Mouse (Mus musculus) intestine, postnatal 0 days (tissue): Measurements from ENCODE around the gene Pmm1. TPM values are rescaled to one million over a fixed set of nuclear protein-coding genes. Genes with fewer than 3 reads are reported as not detected.
"Not testable (repeated sequence)": the region's sequence is repeated elsewhere in the genome, so short reads cannot be mapped to it uniquely, and the experiment has no call there.

Experiments
- ATAC-seq: fragments of 200-750 bp; cut with Nextera tagmentation; 2 replicates; pipeline ENCODE4 v1.8.0; 2017; ENCODE audit warnings: mild to moderate bottlenecking, moderate TSS enrichment, moderate library complexity
- H3K27ac ChIP-seq: fragments of 300-500 bp; sonication (generic); 2 replicates; pipeline ENCODE4 v1.5.1; 2014; ENCODE audit warnings: mild to moderate bottlenecking, low read depth, low read length, moderate library complexity
- H3K27me3 ChIP-seq: fragments of 300-500 bp; sonication (generic); replicated peaks from 2 replicates; pipeline ENCODE4 v1.6.1; 2014; ENCODE audit warnings: low read length, mixed read lengths; ENCODE audit not compliant: control insufficient read depth, insufficient read depth
- H3K36me3 ChIP-seq: fragments of 300-500 bp; sonication (generic); 2 replicates; pipeline ENCODE4 v1.6.1; 2014; ENCODE audit warnings: mild to moderate bottlenecking, moderate library complexity; ENCODE audit not compliant: control insufficient read depth, insufficient read depth
- H3K4me1 ChIP-seq: fragments of 300-500 bp; sonication (generic); replicated peaks from 2 replicates; pipeline ENCODE4 v1.6.1; 2014; ENCODE audit warnings: antibody characterized with exemption, low read length, mixed read lengths; ENCODE audit not compliant: control insufficient read depth, insufficient read depth
- H3K4me2 ChIP-seq: fragments of 300-500 bp; sonication (generic); replicated peaks from 2 replicates; pipeline ENCODE4 v1.6.1; 2014; ENCODE audit warnings: low read depth, mild to moderate bottlenecking, moderate library complexity
- H3K4me3 ChIP-seq: fragments of 300-500 bp; sonication (generic); 2 replicates; pipeline ENCODE4 v1.5.1; 2014; ENCODE audit warnings: low read depth, low read length
- H3K9ac ChIP-seq: fragments of 300-500 bp; sonication (generic); 2 replicates; pipeline ENCODE4 v1.6.1; 2014; ENCODE audit warnings: mild to moderate bottlenecking, low read depth, low read length
- H3K9me3 ChIP-seq: fragments of 300-500 bp; sonication (generic); 2 replicates; pipeline ENCODE4 v1.6.1; 2016; ENCODE audit warnings: mixed run types; ENCODE audit not compliant: control insufficient read depth
- CTCF ChIP-seq: sonication (generic); IDR thresholded peaks from 2 replicates; pipeline ENCODE4 v1.5.1; 2016; ENCODE audit warnings: low read depth, mild to moderate bottlenecking, control low read depth, antibody characterized with exemption, moderate library complexity
- WGBS: fragments of 180-500 bp; shearing (Covaris S2); extraction: QIAGEN DNeasy Blood & Tissue Kit; methylation state at CpG from one replicate; pipeline ENCODE4 v1.1.7; 2014; 5-methylcytosine and 5-hydroxymethylcytosine counted together
- polyA plus RNA-seq: library from polyadenylated mRNA; unstranded; fragments of >200 nt; fragmentation: Nextera tagmentation; extraction: Ambion mirVana; gene quantifications from 2 replicates; pipeline ENCODE4 v1.2.1, GENCODE M21; 2015

Pmm1 gene
- polyA plus RNA-seq, 1 experiment from 2014 or later: 15.8 TPM

DNA sequence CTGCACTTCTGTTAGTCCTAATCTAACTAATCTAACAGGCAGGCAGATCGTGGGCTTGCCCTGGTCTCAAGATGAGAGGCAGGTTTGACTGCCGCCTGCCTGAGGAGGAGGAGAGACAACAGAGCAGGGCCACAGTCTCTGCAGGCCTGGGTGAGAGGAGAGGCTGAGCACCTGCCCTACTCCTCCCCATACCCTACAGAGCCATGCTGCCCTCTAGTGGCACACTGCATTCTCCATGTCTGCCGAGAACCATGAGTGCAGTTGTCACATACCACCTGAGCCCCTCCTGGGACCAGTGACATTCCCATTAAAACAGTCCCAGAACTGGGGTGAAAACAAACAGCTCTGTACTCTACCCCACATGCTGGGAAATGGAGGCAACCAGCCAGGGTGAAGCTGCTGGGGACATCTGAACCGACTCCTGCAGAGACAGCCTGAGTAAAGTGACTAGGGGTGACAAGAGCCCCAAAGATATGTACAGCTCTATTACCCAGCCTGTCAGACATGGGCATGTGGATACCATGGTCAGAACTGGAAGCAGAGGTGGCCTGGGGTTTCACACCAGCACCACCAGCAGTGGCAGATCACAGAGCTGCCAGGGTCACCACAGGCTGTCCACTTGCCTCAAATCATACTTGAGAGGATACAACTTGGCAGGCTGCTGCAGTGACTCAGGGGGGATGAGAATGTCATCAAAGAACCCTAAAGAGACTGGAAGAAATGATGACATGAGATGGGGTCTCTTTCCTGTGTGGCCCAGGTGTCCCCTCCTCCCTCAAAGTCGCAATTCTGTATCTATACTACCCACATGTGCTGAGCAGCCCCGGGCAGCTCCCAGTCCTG, 42.9 kb downstream of the Pmm1 start:
- H3K36me3 ChIP-seq: peaks cover 47% of the 10 kb centered on the region
- ATAC-seq: peak; percentile 50
- WGBS: 53% methylated on average over 6 of the region's 6 CpGs
- no peaks in the 10 kb centered on the region for H3K27me3 ChIP-seq
- H3K4me1 ChIP-seq: no peaks in the 10 kb centered on the region
- peak; percentile 96 for TF ChIP-seq CTCF
- no peak overlapping the region for H3K4me2 ChIP-seq
- H3K4me3 ChIP-seq: no peak overlapping the region
- H3K9ac ChIP-seq: no peak overlapping the region
- no peak overlapping the region for H3K27ac ChIP-seq
- no peaks in the 10 kb centered on the region for H3K9me3 ChIP-seq

GRCm38 (mm10) chr15:81917201-81917600, 43.5 kb downstream of the Pmm1 start:
- Histone ChIP-seq H3K4me1 (no peaks in the 10 kb centered on the region), H3K27ac (no peak overlapping the region), H3K9me3 (no peaks in the 10 kb centered on the region), H3K4me3 (no peak overlapping the region), H3K9ac (no peak overlapping the region), H3K27me3 (no peaks in the 10 kb centered on the region), H3K36me3 (peaks cover 53% of the 10 kb centered on the region), H3K4me2 (no peak overlapping the region)
- ATAC-seq: no peak
- TF ChIP-seq CTCF: no peak
- WGBS: 91% methylated on average over 12 of the region's 12 CpGs

- Histone ChIP-seq H3K9ac (no peak overlapping the region), H3K4me1 (no peaks in the 10 kb centered on the region), H3K4me2 (no peak overlapping the region), H3K4me3 (no peak overlapping the region), H3K27me3 (no peaks in the 10 kb centered on the region), H3K36me3 (peaks cover 64% of the 10 kb centered on the region), H3K9me3 (no peaks in the 10 kb centered on the region), H3K27ac (no peak overlapping the region)
- WGBS: 74% methylated on average over 5 of the region's 5 CpGs
- no peak for ATAC-seq
- no peak for TF ChIP-seq CTCF
These were observed 45.1 kb downstream of the Pmm1 start for GRCm38 (mm10) chr15:81915663-81916062.

DNA sequence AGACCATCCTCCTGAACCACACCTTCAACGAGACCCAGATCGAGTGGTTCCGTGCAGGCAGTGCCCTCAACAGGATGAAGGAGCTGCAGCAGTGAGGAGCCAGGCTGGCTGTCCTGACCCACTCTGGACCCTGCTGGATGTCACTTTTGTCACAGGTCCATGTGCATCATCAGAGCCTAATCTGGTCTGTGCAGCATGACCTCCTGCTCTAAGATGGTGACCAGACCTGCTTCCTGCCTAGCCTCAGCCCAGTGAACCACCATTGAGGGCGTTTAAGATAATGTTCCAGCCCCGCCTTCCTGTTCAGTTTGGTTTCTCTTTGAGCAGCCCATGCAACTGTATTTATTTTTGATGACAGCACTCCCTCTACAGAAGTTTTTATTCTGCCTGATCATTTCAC, 46.1 kb downstream of the Pmm1 start:
- ATAC-seq: no peak
- no peaks in the 10 kb centered on the region for H3K27me3 ChIP-seq
- H3K4me3 ChIP-seq: no peak overlapping the region
- H3K9me3 ChIP-seq: no peaks in the 10 kb centered on the region
- peaks cover 74% of the 10 kb centered on the region for H3K36me3 ChIP-seq
- TF ChIP-seq CTCF: no peak
- no peak overlapping the region for H3K27ac ChIP-seq
- H3K4me1 ChIP-seq: no peaks in the 10 kb centered on the region
- 82% methylated on average over 5 of the region's 5 CpGs for WGBS
- H3K4me2 ChIP-seq: no peak overlapping the region
- H3K9ac ChIP-seq: no peak overlapping the region

GRCm38 (mm10) chr15:81912498-81912897, 48.2 kb downstream of the Pmm1 start:
- Histone ChIP-seq H3K9ac (no peak overlapping the region), H3K36me3 (peaks cover 87% of the 10 kb centered on the region), H3K4me3 (no peak overlapping the region), H3K27me3 (no peaks in the 10 kb centered on the region), H3K9me3 (no peaks in the 10 kb centered on the region), H3K4me2 (no peak overlapping the region), H3K27ac (no peak overlapping the region), H3K4me1 (no peaks in the 10 kb centered on the region)
- TF ChIP-seq CTCF: no peak
- no peak for ATAC-seq
- WGBS: 59% methylated on average over 2 of the region's 2 CpGs

DNA sequence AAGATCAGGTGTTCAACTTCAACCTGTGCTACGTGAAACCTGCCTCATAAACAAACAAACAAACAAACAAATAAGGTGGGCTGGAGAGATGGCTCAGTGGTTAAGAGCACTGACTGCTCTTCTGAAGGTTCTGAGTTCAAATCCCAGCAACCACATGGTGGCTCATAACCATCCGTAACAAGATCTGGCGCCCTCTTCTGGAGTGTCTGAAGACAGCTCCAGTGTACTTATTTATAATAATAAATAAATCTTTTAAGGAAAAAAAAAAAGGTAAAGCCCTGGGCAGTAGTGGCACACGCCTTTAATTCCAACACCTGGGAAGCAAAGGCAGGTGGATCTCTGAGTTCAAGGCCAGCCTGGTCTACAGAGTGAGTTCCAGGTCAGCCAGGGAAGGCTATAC, 52.0 kb downstream of the Pmm1 start:
- ATAC-seq, H3K9me3 ChIP-seq, H3K27ac ChIP-seq, H3K4me2 ChIP-seq, H3K4me3 ChIP-seq, H3K4me1 ChIP-seq, H3K9ac ChIP-seq, H3K27me3 ChIP-seq: not testable (repeated sequence)
- 82% methylated on average over 4 of the region's 4 CpGs for WGBS
- TF ChIP-seq CTCF: peak; percentile 49
- H3K36me3 ChIP-seq: peaks cover 90% of the 10 kb centered on the region

- WGBS: 79% methylated on average over 8 of the region's 8 CpGs
- H3K9ac ChIP-seq: no peak overlapping the region
- ATAC-seq: no peak
- no peak overlapping the region for H3K4me3 ChIP-seq
- TF ChIP-seq CTCF: no peak
- H3K27ac ChIP-seq: no peak overlapping the region
- H3K36me3 ChIP-seq: peaks cover 90% of the 10 kb centered on the region
- H3K4me2 ChIP-seq: no peak overlapping the region
- H3K9me3 ChIP-seq: no peaks in the 10 kb centered on the region
- H3K27me3 ChIP-seq: no peaks in the 10 kb centered on the region
- H3K4me1 ChIP-seq: no peaks in the 10 kb centered on the region
These were observed 52.8 kb downstream of the Pmm1 start for GRCm38 (mm10) chr15:81907953-81908352.
